Mouse (Mus musculus) MEL (cell line): ENCODE results near the gene Hivep2. TPM values are rescaled to one million over a fixed set of nuclear protein-coding genes. Genes with fewer than 3 reads are reported as not detected.

Experiments used
- DNase-seq: peaks from one replicate; pipeline ENCODE4 v3.0.0; 2011; ENCODE audit warnings: low read depth, low spot score
- H3K27ac ChIP-seq: 2 replicates; pipeline ENCODE4 v1.5.1; 2012; ENCODE audit warnings: low read depth, mild to moderate bottlenecking, control low read depth, low read length, moderate library complexity; ENCODE audit not compliant: control insufficient read depth
- H3K27me3 ChIP-seq, 2 experiments: fragments of 150-350 bp in 1 of 2; sonication (generic) in 1 of 2; 2 replicates each; pipeline ENCODE4 v1.6.1; 2012; ENCODE audit warnings: low read length in 2 of 2, mild to moderate bottlenecking in 2 of 2, improper control_type of control experiment in 1 of 2, moderate library complexity in 1 of 2; ENCODE audit not compliant: insufficient read depth in 2 of 2, control insufficient read depth in 1 of 2
- H3K36me3 ChIP-seq, 2 experiments: 2 replicates each; pipeline ENCODE4 v1.6.1; 2012 to 2014; ENCODE audit warnings: low read length in 2 of 2, improper control_type of control experiment in 1 of 2, inconsistent platforms in 1 of 2, mild to moderate bottlenecking in 1 of 2; ENCODE audit not compliant: insufficient read depth in 2 of 2, control insufficient read depth in 1 of 2
- H3K4me1 ChIP-seq, 2 experiments: fragments of 150-350 bp in 1 of 2; sonication (generic) in 1 of 2; 2 replicates each; pipeline ENCODE4 v1.6.1; 2012; ENCODE audit warnings: low read length in 2 of 2, improper control_type of control experiment in 1 of 2, mild to moderate bottlenecking in 1 of 2; ENCODE audit not compliant: insufficient read depth in 2 of 2, control insufficient read depth in 1 of 2
- H3K4me3 ChIP-seq, 2 experiments: fragments of 150-350 bp in 1 of 2; sonication (generic) in 1 of 2; 2 replicates each; pipeline ENCODE4 v1.5.1; 2012; ENCODE audit warnings: low read depth in 2 of 2, low read length in 2 of 2, mild to moderate bottlenecking in 2 of 2, moderate library complexity in 2 of 2, control low read depth in 1 of 2, improper control_type of control experiment in 1 of 2; ENCODE audit not compliant: control insufficient read depth in 1 of 2, insufficient read depth in 1 of 2
- H3K79me2 ChIP-seq: 2 replicates; pipeline ENCODE4 v1.6.1; 2012; ENCODE audit warnings: mild to moderate bottlenecking, low read length, moderate library complexity; ENCODE audit not compliant: control insufficient read depth, poor library complexity, insufficient read depth
- H3K9ac ChIP-seq: 2 replicates; pipeline ENCODE4 v1.6.1; 2012; ENCODE audit warnings: low read depth, mild to moderate bottlenecking, control low read depth, low read length, moderate library complexity; ENCODE audit not compliant: control insufficient read depth, poor library complexity, severe bottlenecking
- H3K9me3 ChIP-seq: fragments of 150-350 bp; sonication (generic); replicated peaks from 2 replicates; pipeline ENCODE4 v1.6.1; 2012; ENCODE audit warnings: mild to moderate bottlenecking, low read length, improper control_type of control experiment, moderate library complexity; ENCODE audit not compliant: insufficient read depth
- CHD1 ChIP-seq: IDR thresholded peaks from 2 replicates; pipeline ENCODE4 v1.6.1; 2012; ENCODE audit warnings: low read depth, mild to moderate bottlenecking, inconsistent platforms, low read length, improper control_type of control experiment
- CTCF ChIP-seq, 3 experiments: IDR thresholded peaks in 2 of 3; conservative IDR thresholded peaks in 1 of 3; 2 replicates each; pipeline ENCODE4 v1.5.1; 2011 to 2012; ENCODE audit warnings: low read length in 3 of 3, low read depth in 2 of 3, mild to moderate bottlenecking in 2 of 3, improper control_type of control experiment in 1 of 3, inconsistent platforms in 1 of 3, mixed read lengths in 1 of 3, moderate library complexity in 1 of 3; ENCODE audit not compliant: control insufficient read depth in 1 of 3, insufficient read depth in 1 of 3, poor library complexity in 1 of 3, severe bottlenecking in 1 of 3
- ELF1 ChIP-seq: IDR thresholded peaks from 2 replicates; pipeline ENCODE4 v1.6.1; 2014; ENCODE audit warnings: low read depth, mild to moderate bottlenecking, inconsistent platforms, low read length, improper control_type of control experiment, moderate library complexity
- EP300 ChIP-seq, 2 experiments: IDR thresholded peaks; 2 replicates each; pipeline ENCODE4 v1.6.1; 2011; ENCODE audit warnings: improper control_type of control experiment in 2 of 2, low read length in 2 of 2, low read depth in 1 of 2, mild to moderate bottlenecking in 1 of 2
- GATA1 ChIP-seq: IDR thresholded peaks from 2 replicates; pipeline ENCODE4 v1.6.1; 2011; ENCODE audit warnings: low read depth, low read length, improper control_type of control experiment
- JUND ChIP-seq: IDR thresholded peaks from 2 replicates; pipeline ENCODE4 v1.6.1; 2011; ENCODE audit warnings: low read depth, mild to moderate bottlenecking, improper control_type of control experiment, low read length
- KAT2A ChIP-seq: conservative IDR thresholded peaks from 2 replicates; pipeline ENCODE4 v1.6.1; 2012; ENCODE audit warnings: low read depth, low read length, improper control_type of control experiment, inconsistent platforms
- MAZ ChIP-seq: IDR thresholded peaks from 2 replicates; pipeline ENCODE4 v1.6.1; 2012; ENCODE audit warnings: low read depth, mild to moderate bottlenecking, inconsistent platforms, low read length, improper control_type of control experiment
- MEF2A ChIP-seq: IDR thresholded peaks from 2 replicates; pipeline ENCODE4 v1.6.1; 2014; ENCODE audit warnings: low read depth, mild to moderate bottlenecking, inconsistent platforms, low read length, improper control_type of control experiment; ENCODE audit not compliant: poor library complexity, insufficient replicate concordance, severe bottlenecking; ENCODE audit errors: extremely low read depth
- MYC ChIP-seq: IDR thresholded peaks from 2 replicates; pipeline ENCODE4 v1.6.1; 2011; ENCODE audit warnings: low read depth, mild to moderate bottlenecking, low read length, improper control_type of control experiment, moderate library complexity
- POLR2A ChIP-seq, 2 experiments: IDR thresholded peaks; 2 replicates each; pipeline ENCODE4 v1.6.1; 2011 to 2012; ENCODE audit warnings: low read length in 2 of 2, mild to moderate bottlenecking in 2 of 2, control low read depth in 1 of 2, improper control_type of control experiment in 1 of 2, low read depth in 1 of 2, moderate library complexity in 1 of 2; ENCODE audit not compliant: control insufficient read depth in 1 of 2, insufficient read depth in 1 of 2, poor library complexity in 1 of 2
- POLR2AphosphoS5 ChIP-seq: IDR thresholded peaks from 2 replicates; pipeline ENCODE4 v1.6.1; 2012; ENCODE audit warnings: low read depth, borderline replicate concordance, mild to moderate bottlenecking, inconsistent platforms, low read length, moderate library complexity, mixed read lengths
- RCOR1 ChIP-seq: IDR thresholded peaks from 2 replicates; pipeline ENCODE4 v1.6.1; 2012; ENCODE audit warnings: low read depth, mild to moderate bottlenecking, inconsistent platforms, low read length, improper control_type of control experiment
- SMC3 ChIP-seq: IDR thresholded peaks from 2 replicates; pipeline ENCODE4 v1.6.1; 2011; ENCODE audit warnings: low read depth, low read length, improper control_type of control experiment
- TAL1 ChIP-seq: IDR thresholded peaks from 2 replicates; pipeline ENCODE4 v1.6.1; 2012; ENCODE audit warnings: mild to moderate bottlenecking, inconsistent platforms, low read length, moderate library complexity, mixed read lengths
- TBP ChIP-seq: IDR thresholded peaks from 2 replicates; pipeline ENCODE4 v1.8.0; 2011; ENCODE audit warnings: low read depth, low read length, improper control_type of control experiment
- TCF12 ChIP-seq: IDR thresholded peaks from 2 replicates; pipeline ENCODE4 v1.6.1; 2014; ENCODE audit warnings: low read depth, mild to moderate bottlenecking, inconsistent platforms, low read length, improper control_type of control experiment, moderate library complexity
- UBTF ChIP-seq: IDR thresholded peaks from 2 replicates; pipeline ENCODE4 v1.6.1; 2012; ENCODE audit warnings: low read depth, mild to moderate bottlenecking, inconsistent platforms, low read length, improper control_type of control experiment, moderate library complexity, borderline replicate concordance; ENCODE audit not compliant: insufficient read depth
- USF1 ChIP-seq: IDR thresholded peaks from 2 replicates; pipeline ENCODE4 v1.6.1; 2014; ENCODE audit warnings: low read depth, mild to moderate bottlenecking, inconsistent platforms, low read length, improper control_type of control experiment, moderate library complexity
- USF2 ChIP-seq, 2 experiments: IDR thresholded peaks; 2 replicates each; pipeline ENCODE4 v1.6.1; 2011 to 2012; ENCODE audit warnings: improper control_type of control experiment in 2 of 2, low read length in 2 of 2, borderline replicate concordance in 1 of 2, inconsistent platforms in 1 of 2, low read depth in 1 of 2, mild to moderate bottlenecking in 1 of 2; ENCODE audit not compliant: insufficient read depth in 1 of 2
- ZC3H11A ChIP-seq: IDR thresholded peaks from 2 replicates; pipeline ENCODE4 v1.6.1; 2012; ENCODE audit warnings: low read depth, mild to moderate bottlenecking, inconsistent platforms, low read length, improper control_type of control experiment
- ZMIZ1 ChIP-seq: IDR thresholded peaks from 2 replicates; pipeline ENCODE4 v1.6.1; 2012; ENCODE audit warnings: low read depth, mild to moderate bottlenecking, inconsistent platforms, low read length, improper control_type of control experiment, moderate library complexity
- ZNF384 ChIP-seq: IDR thresholded peaks from 2 replicates; pipeline ENCODE4 v1.6.1; 2012; ENCODE audit warnings: low read depth, mild to moderate bottlenecking, inconsistent platforms, low read length, improper control_type of control experiment
- polyA plus RNA-seq, 2 experiments: library from polyadenylated mRNA; stranded (reverse) in 1 of 2; unstranded in 1 of 2; fragments of >175 nt in 1 of 2; fragments of >200 nt in 1 of 2; gene quantifications; 2 replicates each; pipeline versions ENCODE4 v1.2.1 to v1.2.4; 2012; ENCODE audit warnings: low replicate concordance in 2 of 2, low read depth in 1 of 2; ENCODE audit not compliant: insufficient read length in 2 of 2, insufficient read depth in 1 of 2, missing spikeins in 1 of 2
- total RNA-seq: library from RNA; depleted of rRNA; stranded (reverse); fragments of 300-350 nt; gene quantifications from 2 replicates; pipeline ENCODE4 v1.2.3, GENCODE M21; 2012

Hivep2 gene
- total and polyA plus RNA-seq, 3 experiments = not detected

DNA sequence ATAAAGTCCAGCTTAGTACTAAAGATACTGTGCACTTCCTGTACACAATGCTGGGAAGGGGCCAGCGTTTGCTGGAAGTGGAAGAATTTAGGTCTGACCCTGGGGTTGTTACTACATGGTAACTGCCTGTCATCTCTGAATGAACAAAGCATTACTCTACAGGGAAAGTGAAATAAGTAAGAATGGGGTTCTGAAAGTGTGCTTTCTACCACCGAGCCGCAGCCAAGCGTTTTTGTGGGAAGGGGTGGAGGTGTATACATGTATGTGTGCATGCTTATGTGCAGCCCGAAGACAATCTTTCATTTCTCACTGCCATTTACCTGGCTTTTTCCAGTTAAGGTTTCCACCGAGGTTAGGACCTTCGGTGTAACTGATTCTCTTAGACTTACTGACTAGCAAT is 121.4 kb downstream of the Hivep2 start (continued):
- TF ChIP-seq ZMIZ1 = no peak

DNA sequence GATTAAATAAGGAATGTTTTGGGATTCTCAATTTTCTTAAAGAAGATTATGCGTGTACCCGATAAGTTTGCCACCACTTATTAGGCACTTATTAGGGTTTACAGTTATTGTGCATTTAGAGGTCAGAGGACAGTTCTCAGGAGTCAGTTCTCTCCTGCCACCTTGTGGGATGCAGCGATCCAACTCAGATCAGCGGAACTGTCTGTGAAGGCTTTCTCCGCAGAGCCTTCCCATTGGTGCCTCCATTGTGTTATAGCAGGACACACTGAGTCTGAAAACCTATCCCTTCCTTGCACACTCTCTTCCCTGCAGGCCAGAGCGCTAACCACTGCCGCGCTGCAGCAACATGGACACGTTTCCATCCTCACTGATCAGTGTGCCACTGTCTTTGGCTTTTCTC is 123.6 kb downstream of the Hivep2 start:
- no peaks in the 10 kb centered on the region for H3K4me1 ChIP-seq

DNA sequence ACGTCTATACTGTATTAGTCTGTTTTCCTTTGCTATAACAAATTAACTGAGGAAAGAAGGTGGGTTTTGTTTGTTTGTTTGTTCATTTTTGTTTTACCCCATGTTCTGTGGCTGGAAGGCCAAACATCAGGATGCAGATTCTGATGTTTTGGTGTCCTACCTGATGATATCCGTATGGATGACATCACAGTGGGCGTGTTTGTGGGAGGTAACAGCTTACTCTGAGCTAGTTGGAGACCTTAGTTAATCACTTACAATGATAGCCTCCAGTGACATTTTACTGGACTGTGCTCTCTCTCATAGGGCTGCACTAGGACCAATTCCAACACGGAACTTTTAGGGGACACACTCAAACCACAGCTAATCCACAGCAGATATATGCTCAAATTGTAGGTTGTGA is 128.2 kb downstream of the Hivep2 start:
- H3K9ac ChIP-seq = no peak overlapping the region
- H3K4me1 ChIP-seq = no peaks in the 10 kb centered on the region
- no peak overlapping the region for H3K4me3 ChIP-seq
- H3K36me3 ChIP-seq = no peaks in the 10 kb centered on the region
- DNase-seq = no peak
- no peaks in the 10 kb centered on the region for H3K79me2 ChIP-seq
- no peak overlapping the region for H3K27ac ChIP-seq
- TF ChIP-seq CTCF (IDR thresholded peaks at IDR 0.05 in 2 of 3, conservative IDR thresholded peaks at IDR 0.05 in 1 of 3; ENCODE audit: control insufficient read depth in 1 of 3, insufficient read depth in 1 of 3, low read depth in 2 of 3, low read length in 3 of 3, poor library complexity in 1 of 3, severe bottlenecking in 1 of 3) = no peak
- no peak for TF ChIP-seq JUND
- no peak for TF ChIP-seq TAL1
- TF ChIP-seq TBP = no peak
- TF ChIP-seq GATA1 = no peak
- no peak for TF ChIP-seq POLR2AphosphoS5
- no peak for TF ChIP-seq USF1
- no peak for TF ChIP-seq ZMIZ1
- TF ChIP-seq TCF12 = no peak
- no peak for TF ChIP-seq RCOR1
- no peak for TF ChIP-seq POLR2A (IDR thresholded peaks at IDR 0.05; ENCODE audit: control insufficient read depth in 1 of 2, insufficient read depth in 1 of 2, low read depth in 1 of 2, low read length in 2 of 2, poor library complexity in 1 of 2)
- no peaks in the 10 kb centered on the region for H3K9me3 ChIP-seq
- H3K27me3 ChIP-seq = no peaks in the 10 kb centered on the region

More for the DNA sequence above, 123.6 kb downstream of the Hivep2 start:
- Histone ChIP-seq H3K27ac (no peak overlapping the region), H3K9ac (no peak overlapping the region), H3K36me3 (no peaks in the 10 kb centered on the region), H3K4me3 (no peak overlapping the region), H3K79me2 (no peaks in the 10 kb centered on the region), H3K27me3 (no peaks in the 10 kb centered on the region), H3K9me3 (no peaks in the 10 kb centered on the region)
- no peak for DNase-seq
- TF ChIP-seq RCOR1 (no peak), ZC3H11A (no peak), SMC3 (no peak), GATA1 (no peak), MAZ (no peak), MYC (no peak), TAL1 (no peak), KAT2A (no peak), CTCF (IDR thresholded peaks at IDR 0.05 in 2 of 3, conservative IDR thresholded peaks at IDR 0.05 in 1 of 3; ENCODE audit: control insufficient read depth in 1 of 3, insufficient read depth in 1 of 3, low read depth in 2 of 3, low read length in 3 of 3, poor library complexity in 1 of 3, severe bottlenecking in 1 of 3) (no peak), CHD1 (no peak), ELF1 (no peak), USF2 (IDR thresholded peaks at IDR 0.05; ENCODE audit: borderline replicate concordance in 1 of 2, insufficient read depth in 1 of 2, low read depth in 1 of 2, low read length in 2 of 2) (no peak), MEF2A (no peak), POLR2AphosphoS5 (no peak), ZNF384 (no peak), EP300 (IDR thresholded peaks at IDR 0.05; ENCODE audit: low read depth in 1 of 2, low read length in 2 of 2) (no peak), ZMIZ1 (no peak), POLR2A (IDR thresholded peaks at IDR 0.05; ENCODE audit: control insufficient read depth in 1 of 2, insufficient read depth in 1 of 2, low read depth in 1 of 2, low read length in 2 of 2, poor library complexity in 1 of 2) (no peak), UBTF (no peak)
